Mouse (Mus musculus) megakaryocyte-erythroid progenitor cell, adult 5-6 weeks (primary cell): Measurements from ENCODE around the gene Pom121. TPM values are rescaled to one million over a fixed set of nuclear protein-coding genes. Genes with fewer than 3 reads are reported as not detected.

ENCODE experiments used
- total RNA-seq, 2 experiments: library from RNA; stranded (forward) in 1 of 2; stranded (reverse) in 1 of 2; fragments of 200-1000, 215-1000 nt in 1 of 2; fragments of >200 nt in 1 of 2; fragmentation: Nextera tagmentation in 1 of 2; gene quantifications; 2 replicates each; pipeline ENCODE4 v1.2.3; 2014 to 2017

Gene Pom121
- total RNA-seq, 2 experiments from 2014 or later: 11.1 to 90.6 TPM

Other genes with a start within 250 kb of the Pom121 start
- 11.6 and 13.3 TPM in 2 replicates for gene Tbl2, start 244.9 kb downstream of the Pom121 start, total RNA-seq (2014; fragmentation: Nextera tagmentation)
- 19.8 and 20.4 TPM in 2 replicates for gene Tbl2, start 244.9 kb downstream of the Pom121 start, total RNA-seq (2017)
- gene Bcl7b, start 226.3 kb downstream of the Pom121 start, total RNA-seq (2014; fragmentation: Nextera tagmentation): 37.2 and 48.3 TPM in 2 replicates
- gene Bcl7b, start 226.3 kb downstream of the Pom121 start, total RNA-seq (2017): 25.1 and 33.3 TPM in 2 replicates
- 128 and 135 TPM in 2 replicates for gene Baz1b, start 207.3 kb downstream of the Pom121 start, total RNA-seq (2014; fragmentation: Nextera tagmentation)
- 154 and 160 TPM in 2 replicates for gene Baz1b, start 207.3 kb downstream of the Pom121 start, total RNA-seq (2017)
- 0.30 and 0.37 TPM in 2 replicates for gene Fzd9, start 143.3 kb downstream of the Pom121 start, total RNA-seq (2014; fragmentation: Nextera tagmentation)
- 0.38 TPM in 1 of 2 replicates, not detected in the other for gene Fzd9, start 143.3 kb downstream of the Pom121 start, total RNA-seq (2017)
- gene Fkbp6, start 44.5 kb downstream of the Pom121 start, total RNA-seq (2014; fragmentation: Nextera tagmentation): 0.57 and 2.0 TPM in 2 replicates
- not detected in 2 replicates for gene Fkbp6, start 44.5 kb downstream of the Pom121 start, total RNA-seq (2017)
- gene Trim50, start 41.3 kb downstream of the Pom121 start, total RNA-seq (2014; fragmentation: Nextera tagmentation): not detected in 2 replicates
- gene Trim50, start 41.3 kb downstream of the Pom121 start, total RNA-seq (2017): not detected in 2 replicates
- gene Nsun5, start 24.6 kb downstream of the Pom121 start, total RNA-seq (2014; fragmentation: Nextera tagmentation): 36.6 and 54.3 TPM in 2 replicates
- gene Nsun5, start 24.6 kb downstream of the Pom121 start, total RNA-seq (2017): 29.7 and 32.5 TPM in 2 replicates
- 0.79 and 1.2 TPM in 2 replicates for gene Hip1, start 150.6 kb upstream of the Pom121 start, total RNA-seq (2014; fragmentation: Nextera tagmentation)
- 0.19 and 0.23 TPM in 2 replicates for gene Hip1, start 150.6 kb upstream of the Pom121 start, total RNA-seq (2017)
- gene Ccl26, start 169.0 kb upstream of the Pom121 start, total RNA-seq (2014; fragmentation: Nextera tagmentation): not detected in 2 replicates
- gene Ccl26, start 169.0 kb upstream of the Pom121 start, total RNA-seq (2017): not detected in 2 replicates
- not detected in 2 replicates for gene Ccl24, start 178.5 kb upstream of the Pom121 start, total RNA-seq (2014; fragmentation: Nextera tagmentation)
- not detected in 2 replicates for gene Ccl24, start 178.5 kb upstream of the Pom121 start, total RNA-seq (2017)
- gene Rhbdd2, start 238.1 kb upstream of the Pom121 start, total RNA-seq (2014; fragmentation: Nextera tagmentation): 25.2 and 47.5 TPM in 2 replicates
- gene Rhbdd2, start 238.1 kb upstream of the Pom121 start, total RNA-seq (2017): 9.5 and 11.2 TPM in 2 replicates